12 mouse cellular contexts compared by ENCODE assay signal in genomic region chr9:103133493-103134124, GRCm38 (mm10). TPM values are rescaled to one million over a fixed set of nuclear protein-coding genes. Genes with fewer than 3 reads are reported as not detected.
DNase-seq lines count a peak whose midpoint lies in the region; ATAC-seq and TF ChIP-seq lines count a peak whose summit lies in the region.
"Had no signal": no experiment of that assay in that cellular context is flagged by ENCODE, and none has a peak within 500 bp of the region (broad histone marks: within the 10 kb centered on the region; RNA-seq: fewer than 3 reads in every experiment).

No protein-coding gene starts in this region.

- no peak for DNase-seq in CH12.LX (ENCODE audit: extremely low read depth)
- DNase-seq in R1 (ENCODE audit: low read depth, low spot score) = peak; percentile 54
- no peak for DNase-seq in forebrain, postnatal 0 days
- peak; percentile 69 for DNase-seq in midbrain, embryonic 14.5 days
- DNase-seq in adrenal gland, adult 8-10 months = no peak
- no peak for DNase-seq in gastrocnemius, adult 2 months
- no peak for DNase-seq in T-cell, adult 2 months (ENCODE audit: low spot score)
- DNase-seq: adrenal gland, postnatal 10 days; cerebellum, adult 11-12 months; lung, adult 18-20 months had no signal

- H3K9me3 ChIP-seq in CH12.LX (replicated peaks; ENCODE audit: low read length) = peaks cover 2% of the 10 kb centered on the region
- H3K9me3 ChIP-seq in forebrain, postnatal 0 days (ENCODE audit: low read length) = no peaks in the 10 kb centered on the region
- no peaks in the 10 kb centered on the region for H3K9me3 ChIP-seq in midbrain, embryonic 14.5 days (ENCODE audit: control insufficient read depth, low read length)
- H3K9me3 ChIP-seq: embryonic facial prominence, embryonic 12.5 days had no signal

- no peaks in the 10 kb centered on the region for H3K79me2 ChIP-seq in CH12.LX (replicated peaks; ENCODE audit: control insufficient read depth, extremely low read depth, insufficient read depth, poor library complexity, severe bottlenecking)

- TF ChIP-seq RAD21 in CH12.LX (IDR thresholded peaks at IDR 0.05; ENCODE audit: low read depth, low read length) = no peak

- in situ Hi-C loops in CH12.LX (cut with MboI; ENCODE audit: low pct_ligation_motif_present, low pct_unique_long_range_greater_than_20kb, low sequenced_read_pairs) = no loop called here

- intact Hi-C loops in gastrocnemius, adult 2 months (cut with DNase I) = no loop called here

- H3K27ac ChIP-seq in CH12.LX (ENCODE audit: insufficient read depth, low read depth) = peak overlapping the region; percentile 0; the same call in 1 of the 2 replicates
- peak overlapping the region; percentile 40 for H3K27ac ChIP-seq in forebrain, postnatal 0 days (ENCODE audit: low read depth, low read length)
- H3K27ac ChIP-seq in midbrain, embryonic 14.5 days (replicated peaks; ENCODE audit: low read depth, low read length) = peak overlapping the region; percentile 86
- H3K27ac ChIP-seq in gastrocnemius, adult 2 months = no peak overlapping the region
- H3K27ac ChIP-seq: embryonic facial prominence, embryonic 12.5 days had no signal

- no peak for TF ChIP-seq POLR2A in CH12.LX (IDR thresholded peaks at IDR 0.05; ENCODE audit: low read depth, low read length)

- H3K9ac ChIP-seq in CH12.LX (ENCODE audit: insufficient read depth, low read depth) = no peak overlapping the region
- H3K9ac ChIP-seq in forebrain, postnatal 0 days = 0 out of 2 replicates have a peak overlapping the region, but pooled peaks have one; percentile 18
- H3K9ac ChIP-seq in midbrain, embryonic 14.5 days (replicated peaks; ENCODE audit: low read length) = peak overlapping the region; percentile 18; the same call in 1 of the 2 replicates
- H3K9ac ChIP-seq: embryonic facial prominence, embryonic 12.5 days had no signal

- H3K4me2 ChIP-seq in CH12.LX (ENCODE audit: insufficient read depth, low read depth, poor library complexity, severe bottlenecking) = no peak overlapping the region
- no peak overlapping the region for H3K4me2 ChIP-seq in forebrain, postnatal 0 days (ENCODE audit: low read depth)
- no peak overlapping the region for H3K4me2 ChIP-seq in midbrain, embryonic 14.5 days (ENCODE audit: low read length)
- H3K4me2 ChIP-seq: embryonic facial prominence, embryonic 12.5 days had no signal

- WGBS in forebrain, postnatal 0 days = 22% methylated on average over 6 of the region's 6 CpGs
- 11% methylated on average over 6 of the region's 6 CpGs for WGBS in midbrain, embryonic 14.5 days

- H3K4me1 ChIP-seq in CH12.LX (ENCODE audit: control insufficient read depth in 1 of 2, insufficient read depth in 2 of 2) = peaks cover 21 to 38% of the 10 kb centered on the region in 2 experiments
- peaks cover 9% of the 10 kb centered on the region; the same call in 1 of the 2 replicates for H3K4me1 ChIP-seq in forebrain, postnatal 0 days (ENCODE audit: insufficient read depth)
- H3K4me1 ChIP-seq in midbrain, embryonic 14.5 days (ENCODE audit: control insufficient read depth, insufficient read depth, low read length) = peaks cover 38% of the 10 kb centered on the region

- no peak for ATAC-seq in forebrain, postnatal 0 days
- peak; percentile 51; the same call in 1 of the 2 replicates for ATAC-seq in midbrain, embryonic 14.5 days (ENCODE audit: low FRiP score, low TSS enrichment)

- no peak for TF ChIP-seq EP300 in CH12.LX (IDR thresholded peaks at IDR 0.05; ENCODE audit: low read length)

- no peak overlapping the region for H3K4me3 ChIP-seq in CH12.LX (replicated peaks in 1 of 3; ENCODE audit: low read depth in 2 of 3, low read length in 2 of 3, poor library complexity in 1 of 3)
- no peak overlapping the region for H3K4me3 ChIP-seq in forebrain, postnatal 0 days (ENCODE audit: low read depth, low read length)
- no peak overlapping the region for H3K4me3 ChIP-seq in midbrain, embryonic 14.5 days (replicated peaks; ENCODE audit: low read depth, low read length)
- no peak overlapping the region for H3K4me3 ChIP-seq in gastrocnemius, adult 2 months
- H3K4me3 ChIP-seq: embryonic facial prominence, embryonic 12.5 days had no signal

- dilution Hi-C loops in CH12.LX (cut with MboI; ENCODE audit: extremely low pct_ligation_motif_present, extremely low pct_unique_long_range_greater_than_20kb, low sequenced_read_pairs) = no loop called here

- no peak for TF ChIP-seq CTCF in CH12.LX (conservative IDR thresholded peaks at IDR 0.05 in 1 of 2, IDR thresholded peaks at IDR 0.05 in 1 of 2; ENCODE audit: low read depth in 2 of 2, low read length in 2 of 2)
- no peak for TF ChIP-seq CTCF in forebrain, postnatal 0 days (IDR thresholded peaks at IDR 0.05; ENCODE audit: low read depth)
- no peak for TF ChIP-seq CTCF in gastrocnemius, adult 2 months (IDR thresholded peaks at IDR 0.05)

- no peaks in the 10 kb centered on the region for H3K36me3 ChIP-seq in CH12.LX (replicated peaks in 1 of 2; ENCODE audit: control insufficient read depth in 1 of 2, insufficient read depth in 1 of 2, low read length in 1 of 2)
- no peaks in the 10 kb centered on the region for H3K36me3 ChIP-seq in forebrain, postnatal 0 days (ENCODE audit: insufficient read depth)
- H3K36me3 ChIP-seq in midbrain, embryonic 14.5 days (ENCODE audit: control insufficient read depth, insufficient read depth, low read length) = peaks cover 10% of the 10 kb centered on the region; the same call in 1 of the 2 replicates
- H3K36me3 ChIP-seq: embryonic facial prominence, embryonic 12.5 days had no signal

- no peaks in the 10 kb centered on the region for H3K27me3 ChIP-seq in CH12.LX (replicated peaks)
- no peaks in the 10 kb centered on the region for H3K27me3 ChIP-seq in forebrain, postnatal 0 days (ENCODE audit: insufficient read depth, low read length)
- no peaks in the 10 kb centered on the region for H3K27me3 ChIP-seq in midbrain, embryonic 14.5 days (ENCODE audit: control insufficient read depth, insufficient read depth, low read length)
- H3K27me3 ChIP-seq: embryonic facial prominence, embryonic 12.5 days had no signal

TF ChIP-seq in CH12.LX, 34 proteins besides CTCF, POLR2A, EP300 and RAD21:
- TF ChIP-seq ZNF384 (IDR thresholded peaks at IDR 0.05; ENCODE audit: low read depth, low read length) (peak; percentile 40; the same call in 1 of the 2 replicates), MEF2A (IDR thresholded peaks at IDR 0.05; ENCODE audit: borderline replicate concordance, low read depth, low read length) (peak; percentile 65; the same call in 1 of the 2 replicates), USF2 (conservative IDR thresholded peaks at IDR 0.05; ENCODE audit: low read depth, low read length) (no peak), IRF4 (IDR thresholded peaks at IDR 0.05; ENCODE audit: low read depth, low read length) (peak; percentile 32; the same call in 1 of the 2 replicates), ETS1 (conservative IDR thresholded peaks at IDR 0.05; ENCODE audit: low read depth, low read length) (peak; percentile 51; the same call in 1 of the 2 replicates), TCF12 (IDR thresholded peaks at IDR 0.05; ENCODE audit: low read depth, low read length) (peak; percentile 29; the same call in 1 of the 2 replicates)

RNA-seq across cellular contexts. Expression of gene Rab6b, which starts 22.0 kb away (rescaled TPM):
- 0.04 TPM in 1 of 2 replicates, not detected in the other for total RNA-seq in CH12.LX (2012; rRNA removed)
- total RNA-seq in CH12.LX (2014; rRNA removed) = not detected in 2 replicates
- 0.11 and 0.19 TPM in 2 replicates for polyA plus RNA-seq in CH12.LX (2012; ENCODE audit: insufficient read length, low read depth)
- total RNA-seq in forebrain, postnatal 0 days (2014; rRNA removed) = 120 and 145 TPM in 2 replicates
- 81.0 and 133 TPM in 2 replicates for polyA plus RNA-seq in forebrain, postnatal 0 days (2015; fragmentation: Nextera tagmentation; extraction: Ambion mirVana)
- 64.2 and 93.4 TPM in 2 replicates for polyA plus RNA-seq in midbrain, embryonic 14.5 days (2014; fragmentation: Nextera tagmentation; extraction: Ambion mirVana)
- total RNA-seq in adrenal gland, adult 8-10 months (2022) = 1 to 10 TPM; 1.9 to 5.2 (median 3.2) TPM
- total RNA-seq in gastrocnemius, adult 2 months (2021) = 1 to 10 TPM; 1.1 to 1.2 TPM
- total RNA-seq: MEL had no signal

Comparison
In these comparisons a context has a peak if more than half of its experiments do, and no peak if none do; other contexts are left out.
1. DNase-seq: peak in R1 (single experiment) and midbrain, embryonic 14.5 days (single experiment); none in CH12.LX (single experiment), forebrain, postnatal 0 days (single experiment), adrenal gland, adult 8-10 months (single experiment), gastrocnemius, adult 2 months (single experiment) and T-cell, adult 2 months (single experiment).
2. RNA of gene Rab6b, which starts 22.0 kb away (total RNA-seq): 120 to 145 TPM in forebrain, postnatal 0 days; 1.9 to 5.2 TPM in adrenal gland, adult 8-10 months, 1.1 to 1.2 TPM in gastrocnemius, adult 2 months and 0.04 TPM in CH12.LX; every median in the first group is over 10 times any median in the second.